Mouse (Mus musculus) CH12.LX (cell line): ENCODE data around the gene Srprb. TPM values are rescaled to one million over a fixed set of nuclear protein-coding genes. Genes with fewer than 3 reads are reported as not detected.

Source experiments
- DNase-seq: peaks from one replicate; pipeline ENCODE4 v3.0.0-alpha.2; 2013; ENCODE audit errors: extremely low read depth
- H3K27ac ChIP-seq: 2 replicates; pipeline ENCODE4 v1.5.1; 2012; ENCODE audit warnings: low read depth, mild to moderate bottlenecking, control low read depth, moderate library complexity; ENCODE audit not compliant: insufficient read depth
- H3K27me3 ChIP-seq: replicated peaks from 2 replicates; pipeline ENCODE3; 2012; ENCODE audit warnings: inconsistent platforms
- H3K36me3 ChIP-seq, 2 experiments: replicated peaks in 1 of 2; 2 replicates each; pipeline versions ENCODE3 to v1.6.1; 2012; ENCODE audit warnings: inconsistent platforms in 1 of 2, low read length in 1 of 2, mild to moderate bottlenecking in 1 of 2, mixed read lengths in 1 of 2, moderate library complexity in 1 of 2; ENCODE audit not compliant: control insufficient read depth in 1 of 2, insufficient read depth in 1 of 2
- H3K4me1 ChIP-seq, 2 experiments: 2 replicates each; pipeline ENCODE4 v1.6.1; 2012; ENCODE audit warnings: inconsistent platforms in 1 of 2, moderate library complexity in 1 of 2; ENCODE audit not compliant: insufficient read depth in 2 of 2, control insufficient read depth in 1 of 2
- H3K4me2 ChIP-seq: 2 replicates; pipeline ENCODE4 v1.6.1; 2012; ENCODE audit warnings: low read depth, mild to moderate bottlenecking, control low read depth; ENCODE audit not compliant: poor library complexity, insufficient read depth, severe bottlenecking
- H3K4me3 ChIP-seq, 3 experiments: fragments of 150-350 bp in 1 of 3; sonication (generic) in 1 of 3; replicated peaks in 1 of 3; 2 replicates each; pipeline versions ENCODE3 to v1.5.1; 2011 to 2012; ENCODE audit warnings: low read depth in 2 of 3, low read length in 2 of 3, mild to moderate bottlenecking in 2 of 3, moderate library complexity in 2 of 3, control low read depth in 1 of 3, improper control_type of control experiment in 1 of 3, inconsistent platforms in 1 of 3, mixed read lengths in 1 of 3; ENCODE audit not compliant: poor library complexity in 1 of 3
- H3K79me2 ChIP-seq: replicated peaks from 2 replicates; pipeline ENCODE4 v1.6.1; 2012; ENCODE audit warnings: mild to moderate bottlenecking, moderate library complexity; ENCODE audit not compliant: control insufficient read depth, poor library complexity, insufficient read depth, severe bottlenecking; ENCODE audit errors: extremely low read depth
- H3K9ac ChIP-seq: 2 replicates; pipeline ENCODE4 v1.6.1; 2012; ENCODE audit warnings: low read depth, mild to moderate bottlenecking, control low read depth, moderate library complexity; ENCODE audit not compliant: insufficient read depth
- H3K9me3 ChIP-seq: replicated peaks from 2 replicates; pipeline ENCODE3; 2012; ENCODE audit warnings: low read length, inconsistent platforms, mixed read lengths
- BHLHE40 ChIP-seq: IDR thresholded peaks from 2 replicates; pipeline ENCODE4 v1.6.1; 2011; ENCODE audit warnings: mild to moderate bottlenecking, low read depth, low read length, improper control_type of control experiment
- CHD1 ChIP-seq: IDR thresholded peaks from 2 replicates; pipeline ENCODE4 v1.6.1; 2012; ENCODE audit warnings: low read depth, low read length, improper control_type of control experiment, inconsistent platforms
- CHD2 ChIP-seq: IDR thresholded peaks from 2 replicates; pipeline ENCODE4 v1.6.1; 2011; ENCODE audit warnings: low read length, improper control_type of control experiment
- ETS1 ChIP-seq: conservative IDR thresholded peaks from 2 replicates; pipeline ENCODE4 v1.6.1; 2012; ENCODE audit warnings: low read depth, mild to moderate bottlenecking, inconsistent platforms, low read length, improper control_type of control experiment, moderate library complexity
- GABPA ChIP-seq: IDR thresholded peaks from 2 replicates; pipeline ENCODE4 v1.6.1; 2012; ENCODE audit warnings: low read depth, low read length, improper control_type of control experiment, inconsistent platforms; ENCODE audit not compliant: insufficient replicate concordance
- HCFC1 ChIP-seq: IDR thresholded peaks from 2 replicates; pipeline ENCODE4 v1.6.1; 2012; ENCODE audit warnings: low read depth, mild to moderate bottlenecking, inconsistent platforms, low read length, improper control_type of control experiment
- JUN ChIP-seq: IDR thresholded peaks from 2 replicates; pipeline ENCODE4 v1.6.1; 2011; ENCODE audit warnings: low read depth, mild to moderate bottlenecking, low read length, improper control_type of control experiment, moderate library complexity; ENCODE audit not compliant: insufficient read depth
- JUND ChIP-seq: conservative IDR thresholded peaks from 2 replicates; pipeline ENCODE4 v1.6.1; 2011; ENCODE audit warnings: low read depth, low read length, improper control_type of control experiment
- MAZ ChIP-seq: IDR thresholded peaks from 2 replicates; pipeline ENCODE4 v1.6.1; 2012; ENCODE audit warnings: low read depth, mild to moderate bottlenecking, inconsistent platforms, low read length, improper control_type of control experiment, moderate library complexity
- MEF2A ChIP-seq: IDR thresholded peaks from 2 replicates; pipeline ENCODE4 v1.6.1; 2014; ENCODE audit warnings: low read depth, mild to moderate bottlenecking, inconsistent platforms, low read length, improper control_type of control experiment, borderline replicate concordance
- MYC ChIP-seq: IDR thresholded peaks from 2 replicates; pipeline ENCODE4 v1.6.1; 2011; ENCODE audit warnings: low read depth, mild to moderate bottlenecking, improper control_type of control experiment, low read length
- NELFE ChIP-seq: IDR thresholded peaks from 2 replicates; pipeline ENCODE4 v1.6.1; 2011; ENCODE audit warnings: low read depth, low read length, improper control_type of control experiment
- NRF1 ChIP-seq: IDR thresholded peaks from 2 replicates; pipeline ENCODE4 v1.6.1; 2014; ENCODE audit warnings: low read depth, mild to moderate bottlenecking, inconsistent platforms, low read length, improper control_type of control experiment, moderate library complexity
- POLR2A ChIP-seq: IDR thresholded peaks from 2 replicates; pipeline ENCODE4 v1.6.1; 2011; ENCODE audit warnings: low read depth, mild to moderate bottlenecking, improper control_type of control experiment, low read length
- POLR2AphosphoS2 ChIP-seq: IDR thresholded peaks from 2 replicates; pipeline ENCODE4 v1.6.1; 2011; ENCODE audit warnings: low read depth, low read length, improper control_type of control experiment
- TCF12 ChIP-seq: IDR thresholded peaks from 2 replicates; pipeline ENCODE4 v1.6.1; 2014; ENCODE audit warnings: low read depth, mild to moderate bottlenecking, inconsistent platforms, low read length, improper control_type of control experiment
- USF1 ChIP-seq: IDR thresholded peaks from 2 replicates; pipeline ENCODE4 v1.6.1; 2014; ENCODE audit warnings: low read depth, mild to moderate bottlenecking, inconsistent platforms, low read length, improper control_type of control experiment
- USF2 ChIP-seq: conservative IDR thresholded peaks from 2 replicates; pipeline ENCODE4 v1.6.1; 2011; ENCODE audit warnings: low read depth, low read length, improper control_type of control experiment
- ZMIZ1 ChIP-seq: IDR thresholded peaks from 2 replicates; pipeline ENCODE4 v1.6.1; 2012; ENCODE audit warnings: low read depth, mild to moderate bottlenecking, inconsistent platforms, low read length, improper control_type of control experiment
- ZNF384 ChIP-seq: IDR thresholded peaks from 2 replicates; pipeline ENCODE4 v1.6.1; 2012; ENCODE audit warnings: low read depth, low read length, improper control_type of control experiment, inconsistent platforms
- dilution Hi-C: fragments of 300-500 bp; cut with MboI; formaldehyde crosslinking; loops from 2 replicates; pipeline ENCODE4 v1.14.3; 2020; ENCODE audit warnings: low sequenced_read_pairs; ENCODE audit not compliant: extremely low pct_unique_long_range_greater_than_20kb, extremely low pct_ligation_motif_present
- in situ Hi-C: fragments of 300-500 bp; cut with MboI; formaldehyde crosslinking; loops from 3 replicates; pipeline ENCODE4 v1.14.3; 2019; ENCODE audit warnings: low sequenced_read_pairs, low pct_ligation_motif_present, low pct_unique_long_range_greater_than_20kb, mixed read lengths
- polyA plus RNA-seq: library from polyadenylated mRNA; unstranded; fragments of >175 nt; gene quantifications from 2 replicates; pipeline ENCODE4 v1.2.1, GENCODE M21; 2012; ENCODE audit warnings: low read depth; ENCODE audit not compliant: insufficient read length
- total RNA-seq, 2 experiments: library from RNA; depleted of rRNA; stranded (reverse); fragments of 300-350 nt in 1 of 2; fragments of >200 nt in 1 of 2; gene quantifications; 2 replicates each; pipeline ENCODE4 v1.2.3; 2012 to 2014

Srprb gene
- total and polyA plus RNA-seq, 3 experiments, result 39.5 to 67.2 (median 59.7) TPM

DNA sequence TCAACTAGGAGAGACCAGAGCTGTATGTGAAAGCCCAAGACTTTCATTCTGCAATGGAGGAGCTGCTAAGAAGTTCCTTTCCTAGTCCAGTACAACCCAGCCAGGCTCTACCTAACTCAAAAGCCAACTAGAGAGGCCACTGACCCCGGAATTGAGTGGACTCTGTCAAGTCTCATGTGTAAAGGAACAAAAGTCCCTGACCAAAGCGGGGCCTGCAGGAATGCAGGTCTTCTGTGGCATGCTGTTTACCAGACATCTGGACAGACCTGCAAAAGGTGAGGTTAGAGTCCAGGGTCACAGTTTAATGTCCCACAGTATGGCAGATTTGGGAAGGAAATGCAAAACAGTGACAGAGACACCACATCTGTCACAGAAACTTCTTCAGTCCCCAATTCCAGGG lies 39.3 kb upstream of the Srprb start:
- DNase-seq, result no peak
- no peaks in the 10 kb centered on the region for H3K9me3 ChIP-seq
- peaks cover 7% of the 10 kb centered on the region for H3K27me3 ChIP-seq
- H3K27ac ChIP-seq, result no peak overlapping the region
- no peak overlapping the region for H3K4me2 ChIP-seq
- H3K79me2 ChIP-seq, result no peaks in the 10 kb centered on the region
- H3K36me3 ChIP-seq, result no peaks in the 10 kb centered on the region
- dilution Hi-C loops (no loop called here), in situ Hi-C loops (no loop called here)
- no peaks in the 10 kb centered on the region for H3K4me1 ChIP-seq
- no peak overlapping the region for H3K4me3 ChIP-seq
- no peak for TF ChIP-seq CHD2
- TF ChIP-seq NELFE, result no peak
- no peak for TF ChIP-seq ZNF384
- TF ChIP-seq TCF12, result no peak
- TF ChIP-seq POLR2A, result no peak
- TF ChIP-seq ZMIZ1, result no peak
- TF ChIP-seq ETS1, result no peak
- no peak for TF ChIP-seq MAZ
- no peak for TF ChIP-seq JUND
- no peak for TF ChIP-seq GABPA
- TF ChIP-seq USF2, result no peak
- TF ChIP-seq BHLHE40, result no peak
- no peak for TF ChIP-seq MEF2A
- TF ChIP-seq HCFC1, result no peak
- no peak for TF ChIP-seq NRF1
- no peak for TF ChIP-seq MYC
- TF ChIP-seq USF1, result no peak
- TF ChIP-seq JUN, result no peak
- no peak for TF ChIP-seq CHD1
- H3K9ac ChIP-seq, result no peak overlapping the region

DNA sequence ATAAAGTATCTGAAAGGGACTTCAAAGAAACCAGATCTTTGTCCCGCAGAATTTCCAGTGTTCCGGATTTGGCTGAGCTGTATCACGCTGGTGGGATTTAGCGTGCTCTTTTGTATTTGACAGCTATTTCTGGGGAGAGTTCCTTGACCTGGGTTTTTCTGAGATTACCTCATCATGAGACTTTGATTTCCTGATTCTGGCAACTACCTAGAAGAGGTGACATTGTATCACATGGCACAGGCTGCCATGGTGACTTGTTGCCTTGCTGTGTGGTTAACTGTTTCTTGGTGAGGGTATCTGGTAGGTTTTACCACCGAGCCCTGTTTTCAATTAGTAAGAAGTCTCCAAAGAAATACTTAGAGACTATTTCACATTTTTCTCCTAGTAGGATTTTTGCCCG lies 37.5 kb upstream of the Srprb start:
- in situ Hi-C loops (no loop called here), dilution Hi-C loops (no loop called here)

More for the DNA sequence above, 37.5 kb upstream of the Srprb start:
- no peak for DNase-seq
- Histone ChIP-seq H3K4me1 (no peaks in the 10 kb centered on the region; a peak in 1 of 4 replicates), H3K27ac (no peak overlapping the region), H3K79me2 (no peaks in the 10 kb centered on the region), H3K9me3 (no peaks in the 10 kb centered on the region), H3K9ac (no peak overlapping the region), H3K4me2 (no peak overlapping the region), H3K36me3 (no peaks in the 10 kb centered on the region), H3K4me3 (no peak overlapping the region)
- TF ChIP-seq TCF12, result no peak
- no peak for TF ChIP-seq POLR2AphosphoS2
- TF ChIP-seq USF2, result no peak
- TF ChIP-seq, all 38 proteins: peak for 0
- peaks cover 7% of the 10 kb centered on the region for H3K27me3 ChIP-seq
